Comparison of ENCODE assay signal across 29 mouse cellular contexts in the genomic region with DNA sequence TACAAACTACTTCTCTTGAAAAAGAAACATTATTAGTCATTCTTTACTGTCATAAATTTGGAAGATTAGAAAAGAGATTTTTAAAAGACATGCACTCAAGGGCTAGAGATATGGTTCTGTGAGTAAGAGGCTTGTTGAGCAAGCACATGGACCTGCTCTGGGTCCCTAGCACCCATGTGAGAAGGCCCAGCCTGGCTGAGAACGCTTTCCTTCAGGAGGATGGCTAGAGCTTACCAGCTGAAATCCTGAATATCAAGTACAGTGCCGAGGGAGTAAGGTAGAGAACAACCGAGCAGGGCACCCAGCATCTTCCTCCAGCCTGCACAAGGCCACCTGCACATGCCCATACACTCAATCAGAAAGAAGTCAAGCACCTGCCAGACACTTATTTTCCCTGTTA. TPM values are rescaled to one million over a fixed set of nuclear protein-coding genes. Genes with fewer than 3 reads are reported as not detected.
DNase-seq lines count a peak whose midpoint lies in the region; ATAC-seq lines count a peak whose summit lies in the region.
"Had no signal": no experiment of that assay in that cellular context is flagged by ENCODE, and none has a peak within 500 bp of the region (broad histone marks: within the 10 kb centered on the region; RNA-seq: fewer than 3 reads in every experiment).

No protein-coding gene starts in this region.

- H3K4me3 ChIP-seq in midbrain, embryonic 14.5 days (replicated peaks; ENCODE audit: low read depth, low read length): no peak overlapping the region
- H3K4me3 ChIP-seq: embryonic facial prominence, embryonic 12.5 days; embryonic facial prominence, embryonic 15.5 days; gastrocnemius, adult 2 months; heart, embryonic 12.5 days; heart, embryonic 15.5 days; hindbrain, embryonic 10.5 days; hindbrain, embryonic 13.5 days had no signal

- ATAC-seq in midbrain, embryonic 14.5 days (ENCODE audit: low FRiP score, low TSS enrichment): no peak
- ATAC-seq: CD4-positive, CD25-positive, alpha-beta regulatory T cell, adult 4 months; forebrain, embryonic 14.5 days; forebrain, postnatal 0 days; hindbrain, postnatal 0 days; inflammation-experienced regulatory T-cells, adult 6 months; intestine, embryonic 16.5 days; Patski had no signal

- WGBS in midbrain, embryonic 14.5 days: 76% methylated on average over 3 of the region's 3 CpGs

- H3K9ac ChIP-seq in midbrain, embryonic 14.5 days (replicated peaks; ENCODE audit: low read length): no peak overlapping the region
- H3K9ac ChIP-seq: embryonic facial prominence, embryonic 12.5 days; embryonic facial prominence, embryonic 15.5 days; forebrain, postnatal 0 days; heart, embryonic 12.5 days; heart, embryonic 15.5 days; hindbrain, embryonic 13.5 days had no signal

- H3K36me3 ChIP-seq in midbrain, embryonic 14.5 days (ENCODE audit: control insufficient read depth, insufficient read depth, low read length): no peaks in the 10 kb centered on the region
- H3K36me3 ChIP-seq: embryonic facial prominence, embryonic 12.5 days; embryonic facial prominence, embryonic 15.5 days; heart, embryonic 12.5 days; heart, embryonic 15.5 days; hindbrain, embryonic 10.5 days; hindbrain, embryonic 13.5 days had no signal

- H3K9me3 ChIP-seq in midbrain, embryonic 14.5 days (ENCODE audit: control insufficient read depth, low read length): no peaks in the 10 kb centered on the region
- H3K9me3 ChIP-seq: embryonic facial prominence, embryonic 12.5 days; embryonic facial prominence, embryonic 15.5 days; heart, embryonic 12.5 days; heart, embryonic 15.5 days; hindbrain, embryonic 10.5 days; hindbrain, embryonic 13.5 days had no signal

- no peaks in the 10 kb centered on the region for H3K27me3 ChIP-seq in midbrain, embryonic 14.5 days (ENCODE audit: control insufficient read depth, insufficient read depth, low read length)
- H3K27me3 ChIP-seq: embryonic facial prominence, embryonic 12.5 days; embryonic facial prominence, embryonic 15.5 days; heart, embryonic 12.5 days; heart, embryonic 15.5 days; hindbrain, embryonic 13.5 days; Patski had no signal

- DNase-seq in adrenal gland, adult (ENCODE audit: inconsistent age in 2 of 2, low spot score in 1 of 2): peak; percentile 45 to 74
- DNase-seq in adrenal gland, adult 8-10 months: no peak
- peak; percentile 25 for DNase-seq in 416B (ENCODE audit: low read depth)
- DNase-seq in NIH3T3 (ENCODE audit: low read depth): peak; percentile 15
- DNase-seq in adrenal gland, postnatal 36 days: peak; percentile 37 to 41
- no peak for DNase-seq in left cerebral cortex, adult 8-10 months (ENCODE audit: low spot score in 2 of 2)
- DNase-seq in midbrain, embryonic 14.5 days: no peak
- DNase-seq: cerebellum, adult 18-20 months; cerebellum, adult 9-10 months; cerebellum, postnatal 25 days; forebrain, postnatal 0 days; gastrocnemius, adult 2 months; gastrocnemius, postnatal 14 days; heart, adult 11 months; heart, postnatal 10 days; heart, postnatal 36 days; kidney, adult 18-20 months had no signal

- no peak overlapping the region for H3K27ac ChIP-seq in midbrain, embryonic 14.5 days (replicated peaks; ENCODE audit: low read depth, low read length)
- H3K27ac ChIP-seq: embryonic facial prominence, embryonic 12.5 days; embryonic facial prominence, embryonic 15.5 days; gastrocnemius, adult 2 months; heart, embryonic 15.5 days; hindbrain, embryonic 10.5 days; hindbrain, embryonic 13.5 days; hindbrain, postnatal 0 days had no signal

- H3K4me2 ChIP-seq in midbrain, embryonic 14.5 days (ENCODE audit: low read length): no peak overlapping the region
- H3K4me2 ChIP-seq: embryonic facial prominence, embryonic 12.5 days; embryonic facial prominence, embryonic 15.5 days; heart, embryonic 12.5 days; heart, embryonic 15.5 days; hindbrain, embryonic 13.5 days had no signal

- no peaks in the 10 kb centered on the region for H3K4me1 ChIP-seq in midbrain, embryonic 14.5 days (ENCODE audit: control insufficient read depth, insufficient read depth, low read length)
- H3K4me1 ChIP-seq: embryonic facial prominence, embryonic 12.5 days; embryonic facial prominence, embryonic 15.5 days; heart, embryonic 12.5 days; heart, embryonic 15.5 days; hindbrain, embryonic 10.5 days; hindbrain, embryonic 13.5 days had no signal

RNA-seq across cellular contexts. Expression of gene Tank, which starts 25.1 kb away (rescaled TPM):
- total RNA-seq in adrenal gland, adult 8-10 months (2022): 10 to 100 TPM; 36.1 to 43.8 (median 39.6) TPM
- total RNA-seq in adrenal gland, postnatal 36 days (2021): 10 to 100 TPM; 34.9 to 47.6 TPM
- total RNA-seq in left cerebral cortex, adult 8-10 months (2022): 10 to 100 TPM; 26.7 to 35.8 (median 29.9) TPM
- 33.3 and 37.1 TPM in 2 replicates for polyA plus RNA-seq in midbrain, embryonic 14.5 days (2014; fragmentation: Nextera tagmentation; extraction: Ambion mirVana)

Comparison
In these comparisons a context has a peak if more than half of its experiments do, and no peak if none do; other contexts are left out.
1. DNase-seq: peak in adrenal gland, adult (2 of 2), 416B (single experiment), NIH3T3 (single experiment) and adrenal gland, postnatal 36 days (2 of 2); none in adrenal gland, adult 8-10 months (single experiment), left cerebral cortex, adult 8-10 months (0 of 2) and midbrain, embryonic 14.5 days (single experiment).